Mouse (Mus musculus) forelimb bud, embryonic 11.5 days (tissue): ENCODE measurements around the gene Ift122.

Source experiments
- DNase-seq: peaks from one replicate; pipeline ENCODE4 v3.0.0-alpha.2; 2012; ENCODE audit warnings: low read depth, low spot score

The Ift122 gene

DNA sequence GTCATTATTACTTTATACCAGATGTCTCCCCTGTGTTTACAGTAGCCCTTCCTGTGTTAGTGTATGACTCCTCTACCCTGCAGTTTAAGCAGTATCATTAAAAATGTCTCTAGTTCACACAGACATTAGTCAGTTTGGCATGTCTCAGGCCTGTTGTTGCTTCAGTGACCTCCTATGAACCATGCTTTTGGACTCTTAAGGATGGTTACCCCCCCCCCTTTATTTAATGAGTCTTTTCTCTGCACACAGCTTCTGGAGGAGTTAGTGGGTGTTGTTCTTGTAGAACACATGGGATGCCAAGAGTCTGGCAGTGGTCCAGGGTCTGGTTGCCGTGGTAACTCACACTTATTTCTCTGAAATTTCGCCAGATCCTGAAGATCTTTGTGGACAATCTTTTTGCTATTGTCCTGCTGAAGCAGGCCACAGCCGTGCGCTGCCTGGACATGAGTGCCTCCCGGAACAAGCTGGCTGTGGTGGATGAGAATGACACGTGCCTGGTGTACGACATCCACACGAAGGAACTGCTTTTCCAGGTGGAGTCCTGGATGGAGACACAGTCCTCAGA, 38.3 kb downstream of the Ift122 start:
- DNase-seq: no peak

DNA sequence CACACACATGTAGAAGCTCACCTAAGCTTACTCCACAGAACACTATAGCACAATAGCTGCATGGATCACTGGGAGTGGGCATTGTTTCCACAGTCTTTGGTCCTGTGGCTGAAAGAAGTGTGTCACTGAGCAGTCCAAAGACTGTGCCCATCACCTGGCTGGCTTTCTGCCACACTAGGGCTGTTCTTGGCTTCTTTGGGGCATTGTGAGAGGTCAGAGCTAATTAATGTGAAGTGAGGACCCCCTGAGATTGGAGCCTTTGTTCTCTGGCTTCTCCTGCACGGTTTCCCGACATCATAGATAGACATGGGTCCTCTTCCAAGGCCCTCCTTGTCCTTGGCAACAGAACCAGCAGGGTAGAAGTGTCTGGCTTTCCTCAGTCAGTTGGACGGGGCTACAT, 39.1 kb downstream of the Ift122 start:
- no peak for DNase-seq

DNA sequence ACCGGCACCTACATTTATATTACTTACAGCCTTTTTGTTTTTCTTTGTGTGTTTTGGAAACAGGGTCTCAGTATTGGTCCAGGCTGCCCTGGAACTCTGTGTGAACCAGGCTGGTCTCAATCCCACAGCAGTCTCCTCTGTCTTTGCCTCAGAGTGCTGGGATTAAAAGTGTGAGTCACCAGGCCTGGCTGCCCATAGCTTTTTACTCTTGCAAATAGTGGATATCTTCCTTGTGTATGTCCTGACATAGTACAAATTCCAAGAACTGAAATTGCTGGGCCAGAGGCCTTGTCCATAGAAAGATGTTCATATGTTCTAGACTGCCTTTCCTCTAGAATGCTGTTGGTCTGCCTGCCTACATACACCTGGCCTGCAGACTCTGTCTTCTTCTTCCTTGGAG, 43.1 kb downstream of the Ift122 start:
- DNase-seq: no peak

DNA sequence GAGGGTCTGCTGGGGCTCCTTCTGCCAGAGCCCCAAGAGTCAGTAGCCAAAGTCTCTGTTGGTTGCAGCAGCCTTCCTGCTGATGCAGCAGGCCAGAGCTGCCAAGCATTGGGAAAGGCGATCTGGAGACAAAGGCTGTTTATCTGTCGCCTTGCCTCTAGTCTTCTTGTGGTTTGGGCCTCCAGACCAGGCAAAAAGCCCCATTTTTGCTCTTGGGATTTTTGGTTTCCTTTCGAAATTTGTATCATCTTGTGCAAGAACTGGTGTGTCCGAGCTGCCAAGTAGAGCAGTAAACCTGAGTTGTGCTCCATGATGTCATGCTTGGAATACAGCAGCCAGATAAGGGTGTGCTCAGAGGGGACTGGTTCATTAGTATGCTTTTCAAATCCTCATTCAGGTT, 43.8 kb downstream of the Ift122 start:
- DNase-seq: no peak

DNA sequence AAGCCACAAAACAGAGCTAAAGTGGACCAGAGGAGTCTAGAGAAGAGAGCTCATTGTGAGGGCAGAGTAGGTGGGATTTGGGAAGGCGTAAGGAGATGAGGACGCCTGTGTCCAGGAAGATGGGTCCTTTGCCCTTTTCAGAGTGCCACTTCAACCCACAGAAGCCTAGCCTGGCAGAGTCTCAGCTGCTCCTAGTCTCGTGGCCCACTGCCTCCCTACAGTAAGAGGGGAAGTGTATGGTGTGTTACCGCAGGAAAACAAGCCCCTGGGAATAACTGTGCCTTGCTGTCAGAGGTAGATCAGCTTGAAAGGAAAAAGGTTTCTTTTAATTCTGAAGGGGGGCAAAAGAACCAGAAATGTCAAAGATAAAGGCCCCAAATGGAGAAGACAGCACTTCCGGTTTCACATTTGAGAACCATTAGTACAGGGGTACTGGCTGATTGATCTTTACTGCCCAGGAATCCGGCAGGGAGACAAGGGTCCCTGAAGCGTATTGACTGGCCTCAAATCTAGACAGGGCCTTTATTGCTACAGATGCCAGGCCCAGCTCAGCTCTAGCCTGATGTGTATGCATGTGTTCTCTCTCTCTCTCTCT, 44.8 kb downstream of the Ift122 start:
- DNase-seq: no peak

- peak; percentile 43 for DNase-seq
Measured at GRCm38 (mm10) chr6:115901062-115901461, 47.8 kb downstream of the Ift122 start.

DNA sequence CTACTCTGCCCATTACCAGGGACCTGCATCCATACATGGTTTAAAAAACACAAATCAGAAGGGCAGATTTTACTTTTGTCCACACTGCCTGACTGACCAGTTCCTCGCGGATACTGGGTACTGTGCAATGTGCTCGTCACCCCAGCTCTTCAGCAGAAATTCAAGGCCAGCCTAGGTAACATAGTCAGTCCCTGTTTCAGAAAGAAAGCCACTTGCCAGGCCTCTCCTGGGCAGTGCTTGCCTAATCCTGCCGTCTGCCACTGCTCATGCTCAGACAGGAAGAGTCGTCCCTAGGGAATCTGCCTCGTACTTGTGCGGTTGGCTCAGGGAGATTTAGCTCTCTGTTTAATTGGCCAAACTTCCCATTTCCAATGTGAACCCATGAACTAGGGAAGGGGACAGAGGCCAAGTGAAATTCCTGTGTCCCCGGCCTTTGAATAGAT, 48.2 kb downstream of the Ift122 start:
- DNase-seq: no peak

- DNase-seq: no peak
Measured at GRCm38 (mm10) chr6:115902545-115902944, 49.3 kb downstream of the Ift122 start.

DNA sequence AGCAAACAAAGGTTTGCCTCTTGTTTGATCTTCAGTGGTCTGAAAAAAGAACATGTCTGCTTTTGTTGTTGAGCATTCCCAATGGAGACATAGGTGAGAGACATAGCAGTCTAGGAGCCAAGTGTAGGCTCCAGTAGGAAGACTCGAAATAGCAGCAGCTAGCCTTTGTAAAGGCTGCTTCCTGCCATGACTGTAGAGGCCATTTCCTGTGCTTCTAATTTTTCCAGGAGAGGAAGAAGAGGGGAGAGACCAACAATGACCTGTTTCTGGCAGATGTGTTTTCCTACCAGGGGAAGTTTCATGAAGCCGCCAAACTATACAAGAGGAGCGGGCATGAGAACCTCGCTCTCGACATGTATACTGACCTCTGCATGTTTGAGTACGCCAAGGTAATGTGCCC, 52.3 kb downstream of the Ift122 start:
- no peak for DNase-seq

- DNase-seq: no peak
Measured at GRCm38 (mm10) chr6:115906455-115906854, 53.2 kb downstream of the Ift122 start.

GRCm38 (mm10) chr6:115906871-115907270, 53.6 kb downstream of the Ift122 start:
- no peak for DNase-seq

DNA sequence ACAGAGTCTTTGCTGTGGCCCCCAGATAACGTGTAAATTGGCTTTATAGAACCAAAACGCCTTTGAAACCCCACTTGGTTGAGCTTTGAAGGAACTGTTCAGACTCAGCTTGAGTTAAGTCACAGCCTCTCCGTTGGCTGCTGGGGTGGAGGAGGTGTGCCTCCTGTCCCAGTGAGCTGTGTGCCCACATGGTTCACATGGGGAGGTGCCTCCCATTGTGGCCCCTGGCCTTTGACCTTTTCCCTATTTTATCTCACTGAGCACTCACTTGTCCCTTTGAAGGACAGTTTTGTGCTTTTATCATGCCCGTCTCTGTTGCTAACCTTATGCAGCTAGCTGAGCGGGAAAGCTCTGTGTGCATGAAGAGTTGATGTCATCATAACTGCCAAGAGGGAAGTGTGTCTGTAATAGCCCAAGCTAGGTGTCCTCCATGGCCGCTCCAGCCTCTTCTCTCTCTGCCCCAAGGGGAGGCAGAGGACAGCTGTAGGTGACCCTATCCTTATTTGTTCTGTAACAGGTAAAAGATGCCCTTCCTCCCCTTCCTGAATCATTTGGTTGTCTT, 55.2 kb downstream of the Ift122 start:
- DNase-seq: no peak

GRCm38 (mm10) chr6:115909052-115909451, 55.8 kb downstream of the Ift122 start:
- no peak for DNase-seq

- DNase-seq: no peak
Measured at GRCm38 (mm10) chr6:115909940-115910339, 56.7 kb downstream of the Ift122 start.

DNA sequence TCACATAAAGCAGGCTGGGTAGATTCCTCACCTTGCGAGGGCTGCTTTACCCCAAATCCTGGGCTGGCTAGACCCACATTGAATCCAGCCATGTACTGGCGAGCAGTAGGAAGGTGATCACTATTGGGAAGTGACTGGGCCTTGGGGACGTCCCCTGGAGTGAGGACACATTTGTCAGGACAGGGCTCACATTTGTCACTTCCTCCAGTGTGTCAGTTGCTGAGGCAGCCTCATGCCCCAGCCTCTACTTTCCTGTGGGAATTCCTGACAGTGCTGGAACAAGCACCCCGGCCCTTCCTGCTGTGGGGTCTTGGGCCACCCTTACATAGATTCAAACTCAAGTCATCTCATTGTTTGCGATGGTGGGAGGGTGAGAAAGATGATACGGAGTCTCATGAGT, 58.5 kb downstream of the Ift122 start:
- no peak for DNase-seq

- DNase-seq: no peak
Measured at GRCm38 (mm10) chr6:115913482-115913881, 60.2 kb downstream of the Ift122 start.

GRCm38 (mm10) chr6:115914511-115915202, 61.4 kb downstream of the Ift122 start:
- DNase-seq: no peak

- DNase-seq: no peak
Measured at GRCm38 (mm10) chr6:115915601-115916445, 62.6 kb downstream of the Ift122 start.

- no peak for DNase-seq
Measured at GRCm38 (mm10) chr6:115916611-115917010, 63.3 kb downstream of the Ift122 start.

GRCm38 (mm10) chr6:115918615-115919014, 65.3 kb downstream of the Ift122 start:
- DNase-seq: no peak

GRCm38 (mm10) chr6:115919876-115920275, 66.6 kb downstream of the Ift122 start:
- DNase-seq: no peak

DNA sequence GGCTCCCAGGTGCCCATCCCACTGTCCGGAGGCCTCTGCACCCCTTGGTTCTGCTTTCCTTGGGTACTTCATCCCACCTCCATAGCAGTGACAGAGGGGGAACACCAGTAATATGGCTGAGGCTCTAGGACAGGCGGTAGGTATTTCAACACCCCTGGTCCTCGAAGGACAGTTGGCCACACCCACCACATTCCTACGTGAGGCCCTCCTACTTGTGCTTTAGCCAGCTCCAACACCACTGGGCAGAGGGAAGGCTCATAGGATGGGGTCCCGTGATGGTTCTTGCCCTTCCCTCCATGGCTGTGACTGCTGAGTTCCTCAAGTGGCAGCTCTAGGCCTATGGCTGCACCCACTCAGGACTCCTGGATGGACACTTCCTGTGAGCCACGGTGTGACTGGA, 71.6 kb downstream of the Ift122 start:
- no peak for DNase-seq
